Mouse (Mus musculus): ENCODE results near the gene Calcoco2. TPM values are rescaled to one million over a fixed set of nuclear protein-coding genes. Genes with fewer than 3 reads are reported as not detected.
A peak's percentile ranks its signal among the peaks of the same experiment; 100 is the strongest.

The Calcoco2 gene
- polyA plus RNA-seq, 1 experiment from 2014 or later, result 0.13 TPM

GRCm38 (mm10) chr11:96075509-96076220 lies 36.1 kb downstream of the Calcoco2 start, which contains the start of gene Atp5g1:
TSS of gene Atp5g1 (minus strand) at chr11:96075670.
- Histone ChIP-seq H3K9me3 (no peaks in the 10 kb centered on the region), H3K36me3 (peaks cover 25% of the 10 kb centered on the region), H3K27ac (peak within 1 kb of the TSS; percentile 94), H3K4me1 (peaks cover 28% of the 10 kb centered on the region), H3K27me3 (ENCODE audit: insufficient read depth, poor library complexity, severe bottlenecking) (no peaks in the 10 kb centered on the region), H3K4me3 (peak within 1 kb of the TSS; percentile 84)
- DNase-seq (ENCODE audit: low spot score), result peak; percentile 100
- WGBS, result under 1% methylated on average over 37 of the region's 37 CpGs

GRCm38 (mm10) chr11:96075177-96075508 lies 36.6 kb downstream of the Calcoco2 start:
- Histone ChIP-seq H3K4me1 (peaks cover 28% of the 10 kb centered on the region), H3K4me3 (peak overlapping the region; percentile 84), H3K27me3 (ENCODE audit: insufficient read depth, poor library complexity, severe bottlenecking) (no peaks in the 10 kb centered on the region), H3K9me3 (no peaks in the 10 kb centered on the region), H3K27ac (peak overlapping the region; percentile 94), H3K36me3 (peaks cover 30% of the 10 kb centered on the region)
- DNase-seq (ENCODE audit: low spot score), result no peak
- under 1% methylated on average over 15 of the region's 15 CpGs for WGBS

- Histone ChIP-seq H3K27ac (peak overlapping the region; percentile 94), H3K4me1 (peaks cover 28% of the 10 kb centered on the region), H3K36me3 (peaks cover 36% of the 10 kb centered on the region), H3K27me3 (ENCODE audit: insufficient read depth, poor library complexity, severe bottlenecking) (no peaks in the 10 kb centered on the region), H3K4me3 (peak overlapping the region; percentile 84), H3K9me3 (no peaks in the 10 kb centered on the region)
- DNase-seq (ENCODE audit: low spot score), result no peak
- WGBS, result 19% methylated on average over 17 of the region's 17 CpGs
These were observed 37.2 kb downstream of the Calcoco2 start for GRCm38 (mm10) chr11:96074351-96075176.

- Histone ChIP-seq H3K4me1 (peaks cover 28% of the 10 kb centered on the region), H3K36me3 (peaks cover 39% of the 10 kb centered on the region), H3K27me3 (ENCODE audit: insufficient read depth, poor library complexity, severe bottlenecking) (no peaks in the 10 kb centered on the region), H3K4me3 (peak overlapping the region; percentile 84), H3K27ac (0 out of 2 replicates have a peak overlapping the region, but pooled peaks have one; percentile 94), H3K9me3 (no peaks in the 10 kb centered on the region)
- WGBS, result 74% methylated on average over 9 of the region's 9 CpGs
- no peak for DNase-seq (ENCODE audit: low spot score)
These were observed 38.3 kb downstream of the Calcoco2 start for GRCm38 (mm10) chr11:96073295-96073993.

- DNase-seq (ENCODE audit: low spot score), result no peak
- H3K9me3 ChIP-seq, result no peaks in the 10 kb centered on the region
- H3K4me3 ChIP-seq, result no peak overlapping the region
- H3K27ac ChIP-seq, result no peak overlapping the region
- H3K27me3 ChIP-seq (ENCODE audit: insufficient read depth, poor library complexity, severe bottlenecking), result no peaks in the 10 kb centered on the region
- 75% methylated on average over 1 of the region's 1 CpGs for WGBS
- H3K36me3 ChIP-seq, result peaks cover 39% of the 10 kb centered on the region
- peaks cover 24% of the 10 kb centered on the region for H3K4me1 ChIP-seq
These were observed 40.8 kb downstream of the Calcoco2 start for GRCm38 (mm10) chr11:96071013-96071412.

GRCm38 (mm10) chr11:96070353-96070752 lies 41.4 kb downstream of the Calcoco2 start:
- H3K27ac ChIP-seq, result no peak overlapping the region
- H3K4me1 ChIP-seq, result peaks cover 29% of the 10 kb centered on the region
- no peaks in the 10 kb centered on the region for H3K9me3 ChIP-seq
- H3K36me3 ChIP-seq, result peaks cover 39% of the 10 kb centered on the region
- no peaks in the 10 kb centered on the region for H3K27me3 ChIP-seq (ENCODE audit: insufficient read depth, poor library complexity, severe bottlenecking)
- WGBS, result 88% methylated on average over 7 of the region's 7 CpGs
- H3K4me3 ChIP-seq, result no peak overlapping the region
- no peak for DNase-seq (ENCODE audit: low spot score)

GRCm38 (mm10) chr11:96068231-96068630 lies 43.5 kb downstream of the Calcoco2 start:
- Histone ChIP-seq H3K36me3 (peaks cover 32% of the 10 kb centered on the region), H3K9me3 (no peaks in the 10 kb centered on the region), H3K27me3 (ENCODE audit: insufficient read depth, poor library complexity, severe bottlenecking) (no peaks in the 10 kb centered on the region), H3K27ac (no peak overlapping the region), H3K4me3 (no peak overlapping the region), H3K4me1 (peaks cover 30% of the 10 kb centered on the region)
- 79% methylated on average over 5 of the region's 5 CpGs for whole genome bisulfite sequencing
- no peak for DNase-seq (ENCODE audit: low spot score)

GRCm38 (mm10) chr11:96065215-96065911 lies 46.4 kb downstream of the Calcoco2 start, which contains the start of gene Ube2z:
TSS of gene Ube2z (minus strand) at chr11:96065388.
- peaks cover 33% of the 10 kb centered on the region for H3K36me3 ChIP-seq
- H3K4me3 ChIP-seq, result peak within 1 kb of the TSS; percentile 89
- whole genome bisulfite sequencing, result 5% methylated on average over 50 of the region's 50 CpGs
- no peaks in the 10 kb centered on the region for H3K9me3 ChIP-seq
- H3K4me1 ChIP-seq, result peaks cover 24% of the 10 kb centered on the region
- H3K27me3 ChIP-seq (ENCODE audit: insufficient read depth, poor library complexity, severe bottlenecking), result no peaks in the 10 kb centered on the region
- peak within 1 kb of the TSS; percentile 97 for H3K27ac ChIP-seq
- peak; percentile 97 for DNase-seq (ENCODE audit: low spot score)

- Histone ChIP-seq H3K4me3 (peak overlapping the region; percentile 89), H3K36me3 (peaks cover 33% of the 10 kb centered on the region), H3K9me3 (no peaks in the 10 kb centered on the region), H3K27me3 (ENCODE audit: insufficient read depth, poor library complexity, severe bottlenecking) (no peaks in the 10 kb centered on the region), H3K27ac (peak overlapping the region; percentile 97), H3K4me1 (peaks cover 24% of the 10 kb centered on the region)
- under 1% methylated on average over 59 of the region's 64 CpGs for WGBS
- peak; percentile 85 for DNase-seq (ENCODE audit: low spot score)
These were observed 47.1 kb downstream of the Calcoco2 start for GRCm38 (mm10) chr11:96064521-96065214.

GRCm38 (mm10) chr11:96058309-96058708 lies 53.5 kb downstream of the Calcoco2 start:
- Histone ChIP-seq H3K4me1 (peaks cover 5% of the 10 kb centered on the region), H3K27ac (no peak overlapping the region), H3K36me3 (peaks cover 89% of the 10 kb centered on the region), H3K4me3 (no peak overlapping the region), H3K9me3 (no peaks in the 10 kb centered on the region), H3K27me3 (ENCODE audit: insufficient read depth, poor library complexity, severe bottlenecking) (no peaks in the 10 kb centered on the region)
- 86% methylated on average over 4 of the region's 4 CpGs for WGBS
- DNase-seq (ENCODE audit: low spot score), result no peak

GRCm38 (mm10) chr11:96050854-96051253 lies 60.9 kb downstream of the Calcoco2 start:
- Histone ChIP-seq H3K36me3 (peaks cover 88% of the 10 kb centered on the region), H3K9me3 (no peaks in the 10 kb centered on the region), H3K27me3 (ENCODE audit: insufficient read depth, poor library complexity, severe bottlenecking) (no peaks in the 10 kb centered on the region), H3K27ac (no peak overlapping the region), H3K4me1 (no peaks in the 10 kb centered on the region), H3K4me3 (no peak overlapping the region)
- no peak for DNase-seq (ENCODE audit: low spot score)
- WGBS, result 90% methylated on average over 3 of the region's 3 CpGs

- WGBS, result 82% methylated on average over 4 of the region's 4 CpGs
- no peak overlapping the region for H3K27ac ChIP-seq
- no peaks in the 10 kb centered on the region for H3K4me1 ChIP-seq
- DNase-seq (ENCODE audit: low spot score), result no peak
- no peaks in the 10 kb centered on the region for H3K9me3 ChIP-seq
- peaks cover 86% of the 10 kb centered on the region for H3K36me3 ChIP-seq
- H3K27me3 ChIP-seq (ENCODE audit: insufficient read depth, poor library complexity, severe bottlenecking), result no peaks in the 10 kb centered on the region
- H3K4me3 ChIP-seq, result no peak overlapping the region
These were observed 61.8 kb downstream of the Calcoco2 start for GRCm38 (mm10) chr11:96049939-96050338.

Measured in heart, embryonic 10.5 days (tissue).